Mouse (Mus musculus) layer of hippocampus, postnatal 10 days (tissue): ENCODE results near the gene Txndc11. TPM values are rescaled to one million over a fixed set of nuclear protein-coding genes. Genes with fewer than 3 reads are reported as not detected.
A peak's percentile ranks its signal among the peaks of the same experiment; 100 is the strongest.

ENCODE experiments used
- DNase-seq, 2 experiments: peaks; one replicate each; pipeline ENCODE4 v3.0.0; 2021; ENCODE audit warnings: low spot score in 2 of 2
- total RNA-seq, 2 experiments: library from RNA; stranded (reverse); gene quantifications; 2 replicates each; pipeline ENCODE4 v1.2.3; 2021

The Txndc11 gene
- total RNA-seq, 2 experiments from 2014 or later: 36.5 to 39.1 TPM

GRCm38 (mm10) chr16:11066029-11066832 is 68.2 kb downstream of the Txndc11 start, which contains the start of gene Litaf:
Litaf (minus strand) TSS chr16:11066157.
- peak; percentile 97 to 98 for DNase-seq

DNA sequence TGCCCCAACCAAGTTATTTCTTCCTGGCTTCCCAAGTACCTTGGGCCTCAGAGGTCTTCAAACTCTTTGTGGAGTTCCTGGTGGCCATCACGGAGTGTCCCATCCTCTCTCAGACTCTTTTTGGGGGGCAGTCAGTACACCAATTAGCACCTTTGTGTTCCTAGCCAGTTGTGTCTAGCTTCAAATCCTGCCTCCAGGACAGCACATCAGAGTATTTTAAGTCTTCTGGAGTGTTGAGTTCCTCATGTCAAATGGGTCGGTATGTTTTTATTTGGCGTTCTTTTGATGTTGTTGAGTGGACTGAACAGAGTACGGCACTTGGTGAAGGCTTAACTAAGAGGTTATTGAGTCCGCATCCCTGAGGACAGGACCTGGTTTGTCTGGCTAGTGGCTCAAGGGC is 69.0 kb downstream of the Txndc11 start:
- DNase-seq: no peak

- DNase-seq: no peak
Measured at GRCm38 (mm10) chr16:11064742-11065141, 69.7 kb downstream of the Txndc11 start.

- no peak for DNase-seq
Measured at GRCm38 (mm10) chr16:11064341-11064740, 70.1 kb downstream of the Txndc11 start.

DNA sequence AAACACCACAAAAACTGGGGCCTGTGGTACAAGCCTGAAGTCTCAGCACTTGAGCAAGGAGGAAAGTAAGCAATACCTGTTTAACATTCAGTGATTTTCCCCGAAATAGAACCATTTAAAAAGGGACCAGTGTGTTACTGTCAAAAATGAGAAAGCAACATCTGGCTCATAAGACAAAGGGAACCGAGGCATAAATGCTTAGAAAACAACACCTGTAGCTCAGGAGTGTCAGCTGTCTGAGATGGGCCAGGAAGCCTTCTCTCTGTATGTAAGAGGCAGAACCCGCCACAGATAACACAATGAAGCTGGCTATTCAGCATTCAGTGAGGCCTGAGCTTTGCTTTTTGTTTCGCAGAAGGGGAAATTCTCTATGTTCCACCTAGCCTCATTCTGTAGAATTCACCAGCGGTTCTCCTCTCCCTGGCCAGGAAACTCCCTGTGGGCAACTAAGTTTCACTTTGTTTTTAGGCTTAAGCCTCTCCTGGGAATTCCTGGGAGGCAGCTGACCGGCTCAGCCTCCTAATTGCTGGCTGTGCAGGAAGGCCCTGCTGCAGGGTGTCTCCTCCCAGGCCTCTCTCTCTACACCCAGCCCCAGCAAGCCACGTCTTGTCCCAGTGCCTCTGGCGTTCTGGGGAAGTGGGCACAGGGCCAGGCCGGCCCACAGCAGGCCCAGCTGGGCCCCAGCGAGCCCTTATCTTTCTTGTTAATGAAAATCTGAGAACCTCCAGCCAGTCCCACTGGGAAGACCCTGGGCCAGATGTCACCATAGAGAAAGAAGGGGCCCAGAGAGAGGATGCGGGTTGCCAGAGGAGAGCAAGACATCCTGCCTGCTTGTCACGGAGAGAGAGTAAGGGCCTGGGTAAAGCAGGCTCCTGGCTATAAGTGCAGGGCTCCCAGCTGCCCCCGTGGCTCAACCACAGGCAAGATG is 71.4 kb downstream of the Txndc11 start:
- peak; percentile 59 to 73 for DNase-seq

DNA sequence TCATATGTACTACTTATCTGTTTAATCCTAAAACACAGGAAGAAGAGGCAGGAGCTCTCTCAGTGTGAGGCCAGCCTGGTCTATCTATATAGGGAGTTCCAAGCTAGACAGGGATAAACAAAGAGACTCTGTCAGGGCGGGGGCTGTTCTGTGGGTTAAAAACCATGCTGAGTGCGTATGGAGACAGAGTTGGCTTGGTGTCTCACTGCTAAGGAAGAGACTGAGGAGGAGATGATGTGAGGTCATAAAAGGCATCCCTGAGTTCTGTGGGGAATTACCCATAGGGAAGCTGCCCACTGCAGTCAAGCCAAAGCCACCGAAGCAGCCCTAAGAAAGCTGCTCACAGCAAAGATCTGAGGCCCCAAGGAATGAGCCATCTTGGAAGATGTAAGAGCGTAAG is 73.8 kb downstream of the Txndc11 start, which contains the start of gene Snn:
TSS of gene Snn (plus strand) at position 301 of the 400 bp plus-strand sequence.
- no peak for DNase-seq

DNA sequence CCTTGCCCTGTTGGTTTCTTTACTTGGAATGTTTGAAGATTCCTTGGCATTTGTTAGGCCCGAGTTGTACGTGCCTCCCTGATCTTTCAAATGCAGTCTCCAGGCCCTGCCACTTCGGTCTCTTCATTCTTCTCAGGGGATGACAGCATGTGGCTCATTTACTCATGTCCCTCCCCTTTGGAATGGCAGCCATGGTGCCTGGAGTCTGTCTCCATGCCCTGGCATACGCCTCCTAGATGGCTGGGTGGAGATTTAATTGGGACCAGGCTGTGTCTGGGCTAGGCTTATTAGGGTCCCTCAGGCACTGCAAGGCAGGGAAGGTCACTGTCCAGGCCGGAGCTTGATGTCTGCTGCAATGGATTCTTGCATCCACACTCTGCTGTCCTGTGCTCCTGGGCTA is 78.5 kb downstream of the Txndc11 start:
- no peak for DNase-seq

- no peak for DNase-seq
Measured at GRCm38 (mm10) chr16:11054871-11055270, 79.6 kb downstream of the Txndc11 start.

- no peak for DNase-seq
Measured at GRCm38 (mm10) chr16:11054409-11054808, 80.0 kb downstream of the Txndc11 start.

DNA sequence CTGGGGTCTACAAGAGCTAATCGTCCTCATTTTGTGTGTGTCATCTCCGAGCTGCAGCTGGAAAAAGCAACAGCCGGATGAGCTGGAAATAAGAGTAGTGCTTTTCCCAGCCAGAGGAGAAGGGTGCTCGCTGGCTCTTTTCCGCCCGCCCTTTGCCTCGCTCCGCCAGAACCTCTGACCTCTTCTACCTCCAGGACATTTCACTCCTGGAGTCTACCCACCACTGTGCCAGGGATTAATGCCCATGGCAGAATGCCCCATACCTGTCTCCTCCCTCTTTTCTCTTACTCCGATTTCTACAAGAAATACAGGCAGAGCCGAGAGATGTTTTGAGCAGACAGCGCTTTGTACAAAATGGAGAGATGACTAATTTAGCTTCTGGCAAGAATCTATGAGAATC is 83.3 kb downstream of the Txndc11 start:
- no peak for DNase-seq

DNA sequence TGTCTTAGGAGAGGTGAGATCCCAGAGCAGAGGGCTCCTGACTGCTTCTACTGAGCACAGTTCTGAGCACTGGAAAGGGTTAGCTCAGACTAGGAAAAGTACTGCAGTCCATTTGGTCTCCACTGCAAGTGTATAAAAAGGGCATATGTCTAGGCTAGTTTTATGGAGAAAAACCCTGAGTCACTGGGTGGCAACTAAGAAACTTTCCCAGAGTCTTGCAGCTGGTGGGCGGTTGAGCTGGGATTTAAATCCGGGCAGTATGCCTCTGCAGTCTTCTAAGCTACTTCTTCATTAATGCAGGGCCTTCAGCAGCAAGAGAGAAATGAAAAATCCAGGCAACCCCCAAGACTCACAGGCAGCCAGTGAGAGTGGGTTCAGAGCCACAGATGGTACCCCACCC is 84.2 kb downstream of the Txndc11 start:
- DNase-seq: no peak

- DNase-seq: no peak
Measured at GRCm38 (mm10) chr16:11047130-11047529, 87.3 kb downstream of the Txndc11 start.

GRCm38 (mm10) chr16:11046437-11046836 is 88.0 kb downstream of the Txndc11 start:
- no peak for DNase-seq

DNA sequence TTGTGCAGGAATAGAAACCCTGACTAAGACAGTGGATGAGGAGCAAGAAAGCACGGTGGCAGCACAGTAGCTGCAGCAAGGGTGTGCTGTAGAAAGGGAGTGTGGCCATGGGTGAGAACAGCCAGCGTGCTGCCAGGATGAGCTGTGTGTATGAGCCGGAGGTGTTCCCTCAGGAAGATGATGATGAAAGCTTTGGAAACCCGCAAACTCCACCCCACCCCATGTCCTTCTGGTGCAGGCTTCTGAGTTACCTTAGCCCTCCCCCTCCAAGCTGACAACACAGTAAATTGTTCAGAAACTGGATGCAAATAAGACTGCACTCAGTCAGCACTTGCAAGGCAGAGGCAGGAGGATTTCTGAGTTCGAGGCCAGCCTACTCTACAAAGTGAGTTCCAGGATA is 91.2 kb downstream of the Txndc11 start:
- DNase-seq: no peak

DNA sequence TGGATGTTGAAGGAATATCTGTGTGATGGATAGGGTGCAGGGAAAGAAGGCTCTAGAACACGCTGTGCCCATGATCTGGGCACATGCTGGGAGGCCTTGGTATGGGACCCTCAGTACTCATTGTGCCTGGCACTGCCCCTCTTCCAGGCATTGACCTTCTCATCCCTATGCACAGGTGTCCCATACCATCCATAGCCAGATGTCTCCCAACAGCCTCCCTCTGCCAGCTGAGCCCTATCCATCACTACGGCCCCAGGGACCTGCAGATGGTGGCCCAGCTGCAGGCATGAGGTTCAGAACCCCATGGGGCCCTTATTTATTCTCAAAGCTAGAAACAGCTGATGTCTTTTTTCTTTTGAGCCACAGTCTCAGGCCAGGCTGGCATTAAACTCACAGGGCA is 93.8 kb downstream of the Txndc11 start:
- DNase-seq: no peak

DNA sequence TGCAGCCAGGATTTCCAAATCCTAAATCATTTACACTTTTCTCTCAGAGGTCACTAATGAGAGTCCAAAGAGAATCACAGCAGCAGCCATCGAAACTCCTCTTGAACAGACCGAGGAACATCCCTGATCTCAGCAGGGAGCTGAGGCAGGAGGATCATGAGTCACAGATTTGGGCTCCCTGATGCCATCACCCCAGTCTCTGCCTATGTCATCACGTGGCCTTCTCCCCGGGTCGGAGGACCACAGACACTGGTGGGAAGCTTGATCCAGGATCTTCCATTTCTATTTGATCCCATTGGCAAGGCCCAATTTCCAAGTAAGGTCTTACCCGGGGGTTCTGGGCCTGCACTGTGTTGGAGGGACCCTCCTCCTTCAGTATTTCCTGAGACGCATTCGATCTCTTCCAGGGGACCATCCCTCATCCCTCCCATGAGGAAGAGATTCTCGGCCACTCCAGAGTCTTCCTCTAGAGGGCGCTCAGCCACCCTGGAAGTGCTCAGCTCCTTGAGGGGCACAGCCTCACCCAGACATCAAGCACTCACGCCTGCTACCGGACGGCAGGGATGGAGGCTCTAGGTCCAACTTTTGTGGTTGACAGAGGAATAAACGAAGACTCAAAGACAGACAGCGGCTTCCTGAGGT is 98.5 kb downstream of the Txndc11 start:
- DNase-seq: peak; percentile 76 to 84

DNA sequence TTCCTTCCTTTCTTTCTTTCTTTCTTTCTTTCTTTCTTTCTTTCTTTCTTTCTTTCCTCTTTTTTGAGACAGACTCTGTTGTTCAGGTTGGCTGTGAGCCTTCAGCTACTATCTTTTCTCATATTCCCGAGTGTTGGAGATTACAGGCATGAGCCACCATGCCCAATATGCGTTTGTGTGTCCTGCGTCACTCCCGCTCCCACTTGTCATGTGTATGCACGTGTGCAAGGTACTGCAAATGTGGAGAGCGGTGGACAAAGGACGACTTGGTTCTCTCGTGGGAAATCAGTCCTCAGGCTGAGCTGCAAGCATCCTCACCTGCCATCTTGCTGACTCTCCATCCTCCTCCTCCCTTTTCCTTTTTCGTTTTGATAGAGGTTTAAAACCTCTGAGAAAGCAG is 99.2 kb downstream of the Txndc11 start:
- DNase-seq: no peak

DNA sequence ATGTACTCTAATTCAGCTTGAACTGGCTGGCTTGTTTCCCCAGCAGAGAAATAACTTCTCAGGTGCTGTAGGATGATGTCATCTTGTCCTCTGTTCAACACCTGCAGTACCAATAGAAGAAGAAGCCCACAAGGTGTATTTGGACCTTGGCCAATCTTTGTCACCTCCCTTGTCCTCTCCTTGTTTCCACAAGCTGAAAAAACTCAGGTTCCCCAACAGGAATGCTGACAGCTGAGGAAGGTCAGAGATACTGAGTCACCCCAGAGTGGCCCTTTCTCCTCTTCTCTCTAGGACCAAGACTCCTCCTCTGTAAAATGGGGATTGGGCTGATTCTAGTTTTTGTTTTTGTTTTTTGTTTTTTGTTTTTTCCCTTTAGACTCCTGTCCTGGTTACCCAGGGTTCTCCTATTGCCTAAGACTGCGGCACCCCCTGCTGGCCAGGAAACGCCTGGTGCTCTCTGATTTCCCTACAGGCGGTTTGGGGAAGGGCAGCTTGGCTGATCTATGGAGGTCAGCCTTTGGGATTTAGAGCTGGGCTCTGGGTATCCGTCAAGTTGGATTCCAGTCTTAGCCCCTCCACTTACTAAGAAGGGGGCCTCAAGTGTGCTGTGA is 100.2 kb downstream of the Txndc11 start:
- peak; percentile 88 to 91 for DNase-seq

DNA sequence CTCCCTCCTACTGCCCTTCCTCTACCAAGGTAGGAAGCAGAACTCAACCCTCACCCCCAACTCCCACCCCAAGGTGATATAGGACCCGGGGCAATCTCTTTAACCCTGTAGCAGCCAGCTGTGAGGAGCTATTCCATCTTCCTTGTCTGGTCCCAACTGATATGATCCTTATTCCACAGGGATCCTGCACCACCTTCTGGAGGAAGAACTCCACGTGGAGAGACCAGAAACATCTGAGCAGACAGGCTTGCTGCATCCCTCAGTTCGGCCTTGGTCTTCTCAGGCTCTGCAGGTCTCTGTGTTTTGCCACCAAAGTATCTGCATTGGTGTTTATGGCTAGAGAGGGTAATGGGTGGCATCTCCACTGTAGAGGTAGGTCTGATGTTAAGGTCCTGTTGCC is 103.1 kb downstream of the Txndc11 start:
- no peak for DNase-seq

- DNase-seq: no peak
Measured at GRCm38 (mm10) chr16:11030844-11031243, 103.6 kb downstream of the Txndc11 start.

GRCm38 (mm10) chr16:11028206-11028605 is 106.2 kb downstream of the Txndc11 start:
- DNase-seq: no peak
